10 mouse cellular contexts compared by ENCODE assay signal in genomic region chr19:43730037-43730428, GRCm38 (mm10). TPM values are rescaled to one million over a fixed set of nuclear protein-coding genes. Genes with fewer than 3 reads are reported as not detected.
DNase-seq lines count a peak whose midpoint lies in the region; ATAC-seq lines count a peak whose summit lies in the region.
"Had no signal": no experiment of that assay in that cellular context is flagged by ENCODE, and none has a peak within 500 bp of the region (broad histone marks: within the 10 kb centered on the region; RNA-seq: fewer than 3 reads in every experiment).

No protein-coding gene starts in this region.

- peak overlapping the region; percentile 45; the same call in 1 of the 2 replicates for H3K27ac ChIP-seq in heart, embryonic 13.5 days (replicated peaks)
- H3K27ac ChIP-seq in intestine, embryonic 14.5 days (ENCODE audit: low read depth): no peak overlapping the region
- H3K27ac ChIP-seq in neural tube, embryonic 11.5 days (ENCODE audit: low read depth, low read length): no peak overlapping the region; the same call in 1 of the 2 replicates

- ATAC-seq in heart, embryonic 13.5 days (ENCODE audit: extremely low read depth, insufficient number of reproducible peaks, low FRiP score, low TSS enrichment): no peak
- ATAC-seq in intestine, embryonic 14.5 days (replicated peaks; ENCODE audit: low FRiP score, low TSS enrichment, low read depth): no peak
- no peak for ATAC-seq in neural tube, embryonic 11.5 days (ENCODE audit: insufficient read depth, low FRiP score, low TSS enrichment)
- no peak for ATAC-seq in activated CD4-positive, CD25-positive, alpha-beta regulatory T cell, adult 4 months

- H3K9me3 ChIP-seq in heart, embryonic 13.5 days: no peaks in the 10 kb centered on the region
- H3K9me3 ChIP-seq in intestine, embryonic 14.5 days (ENCODE audit: control insufficient read depth, low read length): no peaks in the 10 kb centered on the region
- no peaks in the 10 kb centered on the region for H3K9me3 ChIP-seq in neural tube, embryonic 11.5 days (ENCODE audit: control insufficient read depth, low read length)

- H3K9ac ChIP-seq in heart, embryonic 13.5 days: peak overlapping the region; percentile 77
- H3K9ac ChIP-seq in intestine, embryonic 14.5 days (ENCODE audit: low read length): peak overlapping the region; percentile 43; the same call in 1 of the 2 replicates
- peak overlapping the region; percentile 35 for H3K9ac ChIP-seq in neural tube, embryonic 11.5 days (ENCODE audit: low read length)

- peak overlapping the region; percentile 70 for H3K4me2 ChIP-seq in heart, embryonic 13.5 days
- H3K4me2 ChIP-seq in intestine, embryonic 14.5 days (ENCODE audit: low read length): peak overlapping the region; percentile 47
- H3K4me2 ChIP-seq in neural tube, embryonic 11.5 days (ENCODE audit: low read depth): peak overlapping the region; percentile 30

- WGBS in heart, embryonic 13.5 days: 32% methylated on average over 8 of the region's 8 CpGs
- WGBS in intestine, embryonic 14.5 days: 32% methylated on average over 8 of the region's 8 CpGs
- 41% methylated on average over 7 of the region's 8 CpGs for WGBS in neural tube, embryonic 11.5 days

- H3K36me3 ChIP-seq in heart, embryonic 13.5 days: peaks cover 58% of the 10 kb centered on the region
- peaks cover 56% of the 10 kb centered on the region for H3K36me3 ChIP-seq in intestine, embryonic 14.5 days (ENCODE audit: control insufficient read depth, insufficient read depth, low read length)
- 0 out of 2 replicates have a peak, but pooled peaks cover 3% of the 10 kb centered on the region for H3K36me3 ChIP-seq in neural tube, embryonic 11.5 days (ENCODE audit: control insufficient read depth, insufficient read depth, low read length)

- peak overlapping the region; percentile 48 for H3K4me3 ChIP-seq in heart, embryonic 13.5 days
- H3K4me3 ChIP-seq in intestine, embryonic 14.5 days (ENCODE audit: low read depth, low read length): peak overlapping the region; percentile 27; the same call in 1 of the 2 replicates
- H3K4me3 ChIP-seq in neural tube, embryonic 11.5 days (ENCODE audit: low read depth, low read length): peak overlapping the region; percentile 19; the same call in 1 of the 2 replicates

- DNase-seq in heart, adult 8-10 months (ENCODE audit: low spot score): no peak
- DNase-seq in embryo, embryonic 10.5 days (ENCODE audit: low spot score): peak; percentile 64
- DNase-seq in intestine, embryonic 14.5 days (ENCODE audit: low spot score): no peak
- peak; percentile 30 for DNase-seq in neural tube, embryonic 11.5 days (ENCODE audit: low spot score)
- no peak for DNase-seq in layer of hippocampus, adult 9-11 months
- no peak for DNase-seq in gastrocnemius, postnatal 10 days
- DNase-seq: cerebellum, adult 2 months had no signal

- H3K4me1 ChIP-seq in heart, embryonic 13.5 days: peaks cover 11% of the 10 kb centered on the region
- H3K4me1 ChIP-seq in intestine, embryonic 14.5 days (replicated peaks; ENCODE audit: control insufficient read depth, insufficient read depth, low read length): no peaks in the 10 kb centered on the region
- H3K4me1 ChIP-seq in neural tube, embryonic 11.5 days (ENCODE audit: control insufficient read depth, insufficient read depth, low read length): no peaks in the 10 kb centered on the region

- no peaks in the 10 kb centered on the region for H3K27me3 ChIP-seq in heart, embryonic 13.5 days (replicated peaks)
- H3K27me3 ChIP-seq in intestine, embryonic 14.5 days (replicated peaks; ENCODE audit: control insufficient read depth, insufficient read depth, low read length): no peaks in the 10 kb centered on the region
- no peaks in the 10 kb centered on the region for H3K27me3 ChIP-seq in neural tube, embryonic 11.5 days (ENCODE audit: control insufficient read depth, insufficient read depth, low read length)

RNA-seq across cellular contexts. Expression of gene Cutc, which starts 22.8 kb away (rescaled TPM):
- polyA plus RNA-seq in heart, embryonic 13.5 days (2015; fragmentation: Nextera tagmentation; extraction: Ambion mirVana): 8.1 and 9.9 TPM in 2 replicates
- 10 to 100 TPM; 13.9 to 15.8 (median 14.6) TPM for total RNA-seq in heart, adult 8-10 months (2022)
- 20.6 and 21.2 TPM in 2 replicates for polyA plus RNA-seq in intestine, embryonic 14.5 days (2014; fragmentation: Nextera tagmentation; extraction: Ambion mirVana)
- polyA plus RNA-seq in neural tube, embryonic 11.5 days (2014; fragmentation: Nextera tagmentation; extraction: Ambion mirVana): 11.3 and 12.0 TPM in 2 replicates
- 10 to 100 TPM; 12.3 to 19.9 TPM for polyA plus RNA-seq in activated CD4-positive, CD25-positive, alpha-beta regulatory T cell, adult 4 months (2017; shearing (Covaris generic))
- total RNA-seq in gastrocnemius, postnatal 10 days (2021): 10 to 100 TPM; 10.3 to 11.3 TPM

RNA-seq across cellular contexts. Expression of gene Cox15, which starts 22.8 kb away (rescaled TPM):
- 12.0 TPM in 2 replicates for polyA plus RNA-seq in heart, embryonic 13.5 days (2015; fragmentation: Nextera tagmentation; extraction: Ambion mirVana)
- total RNA-seq in heart, adult 8-10 months (2022): 10 to 100 TPM; 23.7 to 26.4 (median 25.1) TPM
- polyA plus RNA-seq in intestine, embryonic 14.5 days (2014; fragmentation: Nextera tagmentation; extraction: Ambion mirVana): 9.9 and 10.0 TPM in 2 replicates
- 8.2 and 10.5 TPM in 2 replicates for polyA plus RNA-seq in neural tube, embryonic 11.5 days (2014; fragmentation: Nextera tagmentation; extraction: Ambion mirVana)
- polyA plus RNA-seq in activated CD4-positive, CD25-positive, alpha-beta regulatory T cell, adult 4 months (2017; shearing (Covaris generic)): 1 to 10 TPM; 6.6 to 8.1 TPM
- total RNA-seq in gastrocnemius, postnatal 10 days (2021): 10 to 100 TPM; 27.8 to 32.1 TPM

RNA-seq across cellular contexts. Expression of gene Entpd7, which starts 40.6 kb away (rescaled TPM):
- 6.1 and 6.6 TPM in 2 replicates for polyA plus RNA-seq in heart, embryonic 13.5 days (2015; fragmentation: Nextera tagmentation; extraction: Ambion mirVana)
- total RNA-seq in heart, adult 8-10 months (2022): 1 to 10 TPM; 1.6 to 2.6 (median 2.1) TPM
- polyA plus RNA-seq in intestine, embryonic 14.5 days (2014; fragmentation: Nextera tagmentation; extraction: Ambion mirVana): 15.5 and 16.5 TPM in 2 replicates
- 13.5 and 14.3 TPM in 2 replicates for polyA plus RNA-seq in neural tube, embryonic 11.5 days (2014; fragmentation: Nextera tagmentation; extraction: Ambion mirVana)
- 1 to 10 TPM; 8.0 TPM for polyA plus RNA-seq in activated CD4-positive, CD25-positive, alpha-beta regulatory T cell, adult 4 months (2017; shearing (Covaris generic))
- 1 to 10 TPM; 3.9 to 7.5 TPM for total RNA-seq in gastrocnemius, postnatal 10 days (2021)

RNA-seq across cellular contexts. Expression of gene Abcc2, which starts 52.0 kb away (rescaled TPM):
- 0.37 TPM in 1 of 2 replicates, not detected in the other for polyA plus RNA-seq in heart, embryonic 13.5 days (2015; fragmentation: Nextera tagmentation; extraction: Ambion mirVana)
- not detected for total RNA-seq in heart, adult 8-10 months (2022)
- 3.8 and 5.3 TPM in 2 replicates for polyA plus RNA-seq in intestine, embryonic 14.5 days (2014; fragmentation: Nextera tagmentation; extraction: Ambion mirVana)
- polyA plus RNA-seq in neural tube, embryonic 11.5 days (2014; fragmentation: Nextera tagmentation; extraction: Ambion mirVana): 0.16 TPM in 1 of 2 replicates, not detected in the other
- polyA plus RNA-seq in activated CD4-positive, CD25-positive, alpha-beta regulatory T cell, adult 4 months (2017; shearing (Covaris generic)): not detected
- under 1 TPM in 1 of 2 experiments, not detected in 1; 0.18 TPM for total RNA-seq in gastrocnemius, postnatal 10 days (2021)
- total RNA-seq: left cerebral cortex, postnatal 36 days had no signal

RNA-seq across cellular contexts. Expression of gene Slc25a28, which starts 55.4 kb away (rescaled TPM):
- polyA plus RNA-seq in heart, embryonic 13.5 days (2015; fragmentation: Nextera tagmentation; extraction: Ambion mirVana): 10.1 and 10.2 TPM in 2 replicates
- total RNA-seq in heart, adult 8-10 months (2022): 10 to 100 TPM; 24.8 to 29.5 (median 27.4) TPM
- 18.6 and 21.4 TPM in 2 replicates for polyA plus RNA-seq in intestine, embryonic 14.5 days (2014; fragmentation: Nextera tagmentation; extraction: Ambion mirVana)
- 10.1 and 11.0 TPM in 2 replicates for polyA plus RNA-seq in neural tube, embryonic 11.5 days (2014; fragmentation: Nextera tagmentation; extraction: Ambion mirVana)
- 10 to 100 TPM in 1 of 2 experiments, 1 to 10 TPM in 1; 8.3 to 10.8 TPM for polyA plus RNA-seq in activated CD4-positive, CD25-positive, alpha-beta regulatory T cell, adult 4 months (2017; shearing (Covaris generic))
- total RNA-seq in gastrocnemius, postnatal 10 days (2021): 10 to 100 TPM; 18.4 to 21.2 TPM

Comparison
In these comparisons a context has a peak if more than half of its experiments do, and no peak if none do; other contexts are left out.
1. DNase-seq: peak in embryo, embryonic 10.5 days (single experiment) and neural tube, embryonic 11.5 days (single experiment); none in heart, adult 8-10 months (single experiment), intestine, embryonic 14.5 days (single experiment), layer of hippocampus, adult 9-11 months (single experiment) and gastrocnemius, postnatal 10 days (single experiment).
2. Peak in every context shown above with its lines, with median percentiles within 50 percentile points of each other: H3K4me2 ChIP-seq, H3K4me3 ChIP-seq and H3K9ac ChIP-seq.